Mouse (Mus musculus): ENCODE measurements around the gene Zfp961. TPM values are rescaled to one million over a fixed set of nuclear protein-coding genes. Genes with fewer than 3 reads are reported as not detected.

Zfp961 gene
- polyA plus RNA-seq, 1 experiment from 2014 or later, result 26.7 TPM

- Histone ChIP-seq H3K4me1 (ENCODE audit: insufficient read depth, low read length) (peaks cover 5% of the 10 kb centered on the region), H3K9ac (replicated peaks; ENCODE audit: low read length) (no peak overlapping the region), H3K4me2 (replicated peaks; ENCODE audit: low read depth, low read length) (no peak overlapping the region), H3K36me3 (ENCODE audit: insufficient read depth, low read length) (no peaks in the 10 kb centered on the region), H3K9me3 (ENCODE audit: low read length) (no peaks in the 10 kb centered on the region), H3K27ac (ENCODE audit: low read length) (no peak overlapping the region), H3K4me3 (ENCODE audit: low read length) (no peak overlapping the region), H3K27me3 (ENCODE audit: insufficient read depth, low read length) (no peaks in the 10 kb centered on the region)
- no peak for ATAC-seq (ENCODE audit: low FRiP score, low TSS enrichment)
- 38% methylated on average over 2 of the region's 2 CpGs for WGBS
Observed at GRCm38 (mm10) chr8:71981032-71981431, 30.2 kb downstream of the Zfp961 start.

- Histone ChIP-seq H3K4me3 (ENCODE audit: low read length) (no peak overlapping the region), H3K27ac (ENCODE audit: low read length) (no peak overlapping the region), H3K27me3 (ENCODE audit: insufficient read depth, low read length) (no peaks in the 10 kb centered on the region), H3K9me3 (ENCODE audit: low read length) (no peaks in the 10 kb centered on the region), H3K4me2 (replicated peaks; ENCODE audit: low read depth, low read length) (no peak overlapping the region), H3K36me3 (ENCODE audit: insufficient read depth, low read length) (no peaks in the 10 kb centered on the region), H3K9ac (replicated peaks; ENCODE audit: low read length) (no peak overlapping the region), H3K4me1 (ENCODE audit: insufficient read depth, low read length) (peaks cover 5% of the 10 kb centered on the region)
- WGBS, result 71% methylated on average over 4 of the region's 4 CpGs
- no peak for ATAC-seq (ENCODE audit: low FRiP score, low TSS enrichment)
Observed at GRCm38 (mm10) chr8:71981456-71981855, 30.6 kb downstream of the Zfp961 start.

- Histone ChIP-seq H3K4me3 (ENCODE audit: low read length) (no peak overlapping the region), H3K4me1 (ENCODE audit: insufficient read depth, low read length) (peaks cover 9% of the 10 kb centered on the region), H3K27me3 (ENCODE audit: insufficient read depth, low read length) (no peaks in the 10 kb centered on the region), H3K9me3 (ENCODE audit: low read length) (no peaks in the 10 kb centered on the region), H3K9ac (replicated peaks; ENCODE audit: low read length) (no peak overlapping the region), H3K36me3 (ENCODE audit: insufficient read depth, low read length) (no peaks in the 10 kb centered on the region), H3K27ac (ENCODE audit: low read length) (no peak overlapping the region), H3K4me2 (replicated peaks; ENCODE audit: low read depth, low read length) (no peak overlapping the region)
- WGBS, result 56% methylated on average over 4 of the region's 4 CpGs
- ATAC-seq (ENCODE audit: low FRiP score, low TSS enrichment), result no peak
Observed at GRCm38 (mm10) chr8:71984601-71985000, 33.8 kb downstream of the Zfp961 start.

GRCm38 (mm10) chr8:71988110-71988866, 37.5 kb downstream of the Zfp961 start:
- peak overlapping the region; percentile 76 for H3K4me2 ChIP-seq (replicated peaks; ENCODE audit: low read depth, low read length)
- H3K4me3 ChIP-seq (ENCODE audit: low read length), result peak overlapping the region; percentile 55
- H3K27ac ChIP-seq (ENCODE audit: low read length), result 0 out of 2 replicates have a peak overlapping the region, but pooled peaks have one; percentile 1
- WGBS, result 8% methylated on average over 24 of the region's 24 CpGs
- peak overlapping the region; percentile 71 for H3K9ac ChIP-seq (replicated peaks; ENCODE audit: low read length)
- 0 out of 2 replicates have a peak, but pooled peaks cover 3% of the 10 kb centered on the region for H3K4me1 ChIP-seq (ENCODE audit: insufficient read depth, low read length)
- no peaks in the 10 kb centered on the region for H3K36me3 ChIP-seq (ENCODE audit: insufficient read depth, low read length)
- H3K9me3 ChIP-seq (ENCODE audit: low read length), result no peaks in the 10 kb centered on the region
- peak; percentile 87 for ATAC-seq (ENCODE audit: low FRiP score, low TSS enrichment)
- H3K27me3 ChIP-seq (ENCODE audit: insufficient read depth, low read length), result no peaks in the 10 kb centered on the region

- 14% methylated on average over 13 of the region's 13 CpGs for WGBS
- no peaks in the 10 kb centered on the region for H3K36me3 ChIP-seq (ENCODE audit: insufficient read depth, low read length)
- H3K9ac ChIP-seq (replicated peaks; ENCODE audit: low read length), result peak overlapping the region; percentile 71
- peak; percentile 72 for ATAC-seq (ENCODE audit: low FRiP score, low TSS enrichment)
- 0 out of 2 replicates have a peak overlapping the region, but pooled peaks have one; percentile 1 for H3K27ac ChIP-seq (ENCODE audit: low read length)
- H3K4me3 ChIP-seq (ENCODE audit: low read length), result peak overlapping the region; percentile 55
- peak overlapping the region; percentile 76 for H3K4me2 ChIP-seq (replicated peaks; ENCODE audit: low read depth, low read length)
- no peaks in the 10 kb centered on the region for H3K9me3 ChIP-seq (ENCODE audit: low read length)
- H3K27me3 ChIP-seq (ENCODE audit: insufficient read depth, low read length), result no peaks in the 10 kb centered on the region
- H3K4me1 ChIP-seq (ENCODE audit: insufficient read depth, low read length), result 0 out of 2 replicates have a peak, but pooled peaks cover 3% of the 10 kb centered on the region
Observed at GRCm38 (mm10) chr8:71988867-71989599, 38.2 kb downstream of the Zfp961 start.

GRCm38 (mm10) chr8:71999434-71999833, 48.6 kb downstream of the Zfp961 start:
- no peak overlapping the region for H3K4me3 ChIP-seq (ENCODE audit: low read length)
- WGBS, result 89% methylated on average over 1 of the region's 1 CpGs
- ATAC-seq (ENCODE audit: low FRiP score, low TSS enrichment), result no peak
- H3K4me1 ChIP-seq (ENCODE audit: insufficient read depth, low read length), result no peaks in the 10 kb centered on the region
- H3K9ac ChIP-seq (replicated peaks; ENCODE audit: low read length), result no peak overlapping the region
- no peaks in the 10 kb centered on the region for H3K27me3 ChIP-seq (ENCODE audit: insufficient read depth, low read length)
- no peaks in the 10 kb centered on the region for H3K9me3 ChIP-seq (ENCODE audit: low read length)
- H3K36me3 ChIP-seq (ENCODE audit: insufficient read depth, low read length), result no peaks in the 10 kb centered on the region
- no peak overlapping the region for H3K27ac ChIP-seq (ENCODE audit: low read length)
- H3K4me2 ChIP-seq (replicated peaks; ENCODE audit: low read depth, low read length), result no peak overlapping the region

GRCm38 (mm10) chr8:72000223-72000622, 49.4 kb downstream of the Zfp961 start:
- H3K9ac ChIP-seq (replicated peaks; ENCODE audit: low read length), result no peak overlapping the region
- no peaks in the 10 kb centered on the region for H3K36me3 ChIP-seq (ENCODE audit: insufficient read depth, low read length)
- 73% methylated on average over 3 of the region's 3 CpGs for whole genome bisulfite sequencing
- H3K9me3 ChIP-seq (ENCODE audit: low read length), result no peaks in the 10 kb centered on the region
- H3K4me3 ChIP-seq (ENCODE audit: low read length), result no peak overlapping the region
- no peaks in the 10 kb centered on the region for H3K4me1 ChIP-seq (ENCODE audit: insufficient read depth, low read length)
- ATAC-seq (ENCODE audit: low FRiP score, low TSS enrichment), result no peak
- H3K27ac ChIP-seq (ENCODE audit: low read length), result no peak overlapping the region
- H3K27me3 ChIP-seq (ENCODE audit: insufficient read depth, low read length), result no peaks in the 10 kb centered on the region
- no peak overlapping the region for H3K4me2 ChIP-seq (replicated peaks; ENCODE audit: low read depth, low read length)

- H3K36me3 ChIP-seq (ENCODE audit: insufficient read depth, low read length), result no peaks in the 10 kb centered on the region
- no peak overlapping the region for H3K9ac ChIP-seq (replicated peaks; ENCODE audit: low read length)
- no peak for ATAC-seq (ENCODE audit: low FRiP score, low TSS enrichment)
- no peaks in the 10 kb centered on the region for H3K9me3 ChIP-seq (ENCODE audit: low read length)
- H3K4me2 ChIP-seq (replicated peaks; ENCODE audit: low read depth, low read length), result no peak overlapping the region
- no peaks in the 10 kb centered on the region for H3K4me1 ChIP-seq (ENCODE audit: insufficient read depth, low read length)
- no peaks in the 10 kb centered on the region for H3K27me3 ChIP-seq (ENCODE audit: insufficient read depth, low read length)
- no peak overlapping the region for H3K4me3 ChIP-seq (ENCODE audit: low read length)
- H3K27ac ChIP-seq (ENCODE audit: low read length), result no peak overlapping the region
Observed at GRCm38 (mm10) chr8:72002942-72003341, 52.1 kb downstream of the Zfp961 start.

GRCm38 (mm10) chr8:72005912-72006311, 55.1 kb downstream of the Zfp961 start:
- H3K9me3 ChIP-seq (ENCODE audit: low read length), result no peaks in the 10 kb centered on the region
- no peak overlapping the region for H3K4me2 ChIP-seq (replicated peaks; ENCODE audit: low read depth, low read length)
- WGBS, result 86% methylated on average over 3 of the region's 3 CpGs
- H3K4me3 ChIP-seq (ENCODE audit: low read length), result no peak overlapping the region
- no peaks in the 10 kb centered on the region for H3K27me3 ChIP-seq (ENCODE audit: insufficient read depth, low read length)
- no peaks in the 10 kb centered on the region for H3K4me1 ChIP-seq (ENCODE audit: insufficient read depth, low read length)
- no peak for ATAC-seq (ENCODE audit: low FRiP score, low TSS enrichment)
- H3K9ac ChIP-seq (replicated peaks; ENCODE audit: low read length), result no peak overlapping the region
- no peaks in the 10 kb centered on the region for H3K36me3 ChIP-seq (ENCODE audit: insufficient read depth, low read length)
- H3K27ac ChIP-seq (ENCODE audit: low read length), result no peak overlapping the region

- ATAC-seq (ENCODE audit: low FRiP score, low TSS enrichment), result no peak
- WGBS, result 85% methylated on average over 1 of the region's 1 CpGs
- Histone ChIP-seq H3K36me3 (ENCODE audit: insufficient read depth, low read length) (no peaks in the 10 kb centered on the region), H3K27ac (ENCODE audit: low read length) (no peak overlapping the region), H3K4me3 (ENCODE audit: low read length) (no peak overlapping the region), H3K9me3 (ENCODE audit: low read length) (no peaks in the 10 kb centered on the region), H3K4me1 (ENCODE audit: insufficient read depth, low read length) (no peaks in the 10 kb centered on the region), H3K27me3 (ENCODE audit: insufficient read depth, low read length) (no peaks in the 10 kb centered on the region), H3K4me2 (replicated peaks; ENCODE audit: low read depth, low read length) (no peak overlapping the region), H3K9ac (replicated peaks; ENCODE audit: low read length) (no peak overlapping the region)
Observed at GRCm38 (mm10) chr8:72006763-72007162, 55.9 kb downstream of the Zfp961 start.
